Mouse (Mus musculus): ENCODE measurements at regions not wholly inside any gene's neighbourhood (a gene's known extent, or its start where the extent isn't known, plus 50 kb on each side); places are given as distances from the start of the nearest gene placed in this dataset.

GRCm38 (mm10) chr13:51957101-51957500, 110.6 kb downstream of the Gadd45g start:
- no peak for TF ChIP-seq POLR2A (IDR thresholded peaks at IDR 0.05; ENCODE audit: borderline replicate concordance, extremely low read depth, insufficient read depth, insufficient read length)
- H3K27ac ChIP-seq (replicated peaks; ENCODE audit: low read depth, low read length) = no peak overlapping the region
- DNase-seq (ENCODE audit: low spot score) = no peak
- no peak overlapping the region for H3K4me2 ChIP-seq (replicated peaks; ENCODE audit: low read depth, low read length, severe bottlenecking)
- no peak for ATAC-seq (ENCODE audit: low FRiP score, low read depth)
- H3K4me1 ChIP-seq (ENCODE audit: control insufficient read depth, insufficient read depth, low read length) = peaks cover 21% of the 10 kb centered on the region
- no peak overlapping the region for H3K9ac ChIP-seq (ENCODE audit: low read depth, low read length, severe bottlenecking)
- H3K4me3 ChIP-seq (replicated peaks; ENCODE audit: low read length) = no peak overlapping the region
- no peaks in the 10 kb centered on the region for H3K9me3 ChIP-seq (ENCODE audit: control insufficient read depth, low read length)
- H3K36me3 ChIP-seq (ENCODE audit: control insufficient read depth, insufficient read depth, low read length) = no peaks in the 10 kb centered on the region
- H3K27me3 ChIP-seq (ENCODE audit: control insufficient read depth, insufficient read depth, low read length) = no peaks in the 10 kb centered on the region
- 52% methylated on average over 8 of the region's 8 CpGs for WGBS

GRCm38 (mm10) chr13:51959591-51959990, 113.1 kb downstream of the Gadd45g start:
- H3K9ac ChIP-seq (ENCODE audit: low read depth, low read length, severe bottlenecking) = no peak overlapping the region
- H3K36me3 ChIP-seq (ENCODE audit: control insufficient read depth, insufficient read depth, low read length) = no peaks in the 10 kb centered on the region
- H3K4me3 ChIP-seq (replicated peaks; ENCODE audit: low read length) = no peak overlapping the region
- H3K27me3 ChIP-seq (ENCODE audit: control insufficient read depth, insufficient read depth, low read length) = no peaks in the 10 kb centered on the region
- no peak for DNase-seq (ENCODE audit: low spot score)
- H3K4me1 ChIP-seq (ENCODE audit: control insufficient read depth, insufficient read depth, low read length) = peaks cover 7% of the 10 kb centered on the region
- no peak for TF ChIP-seq POLR2A (IDR thresholded peaks at IDR 0.05; ENCODE audit: borderline replicate concordance, extremely low read depth, insufficient read depth, insufficient read length)
- no peaks in the 10 kb centered on the region for H3K9me3 ChIP-seq (ENCODE audit: control insufficient read depth, low read length)
- no peak for ATAC-seq (ENCODE audit: low FRiP score, low read depth)
- 79% methylated on average over 8 of the region's 8 CpGs for WGBS
- no peak overlapping the region for H3K27ac ChIP-seq (replicated peaks; ENCODE audit: low read depth, low read length)
- H3K4me2 ChIP-seq (replicated peaks; ENCODE audit: low read depth, low read length, severe bottlenecking) = no peak overlapping the region

- Histone ChIP-seq H3K9ac (ENCODE audit: low read depth, low read length, severe bottlenecking) (no peak overlapping the region), H3K36me3 (ENCODE audit: control insufficient read depth, insufficient read depth, low read length) (no peaks in the 10 kb centered on the region), H3K4me2 (replicated peaks; ENCODE audit: low read depth, low read length, severe bottlenecking) (no peak overlapping the region), H3K27me3 (ENCODE audit: control insufficient read depth, insufficient read depth, low read length) (no peaks in the 10 kb centered on the region), H3K4me1 (ENCODE audit: control insufficient read depth, insufficient read depth, low read length) (peaks cover 9% of the 10 kb centered on the region), H3K4me3 (replicated peaks; ENCODE audit: low read length) (no peak overlapping the region), H3K27ac (replicated peaks; ENCODE audit: low read depth, low read length) (no peak overlapping the region), H3K9me3 (ENCODE audit: control insufficient read depth, low read length) (no peaks in the 10 kb centered on the region)
- DNase-seq (ENCODE audit: low spot score) (no peak), ATAC-seq (ENCODE audit: low FRiP score, low read depth) (no peak)
- TF ChIP-seq POLR2A (IDR thresholded peaks at IDR 0.05; ENCODE audit: borderline replicate concordance, extremely low read depth, insufficient read depth, insufficient read length) = no peak
- 75% methylated on average over 4 of the region's 4 CpGs for WGBS
Observed at GRCm38 (mm10) chr13:51960262-51960661, 113.8 kb downstream of the Gadd45g start.

GRCm38 (mm10) chr13:51962191-51962611, 115.7 kb downstream of the Gadd45g start:
- peaks cover 9% of the 10 kb centered on the region for H3K4me1 ChIP-seq (ENCODE audit: control insufficient read depth, insufficient read depth, low read length)
- H3K27ac ChIP-seq (replicated peaks; ENCODE audit: low read depth, low read length) = no peak overlapping the region
- no peaks in the 10 kb centered on the region for H3K9me3 ChIP-seq (ENCODE audit: control insufficient read depth, low read length)
- H3K36me3 ChIP-seq (ENCODE audit: control insufficient read depth, insufficient read depth, low read length) = no peaks in the 10 kb centered on the region
- DNase-seq (ENCODE audit: low spot score) (no peak), ATAC-seq (ENCODE audit: low FRiP score, low read depth) (no peak)
- H3K27me3 ChIP-seq (ENCODE audit: control insufficient read depth, insufficient read depth, low read length) = no peaks in the 10 kb centered on the region
- TF ChIP-seq POLR2A (IDR thresholded peaks at IDR 0.05; ENCODE audit: borderline replicate concordance, extremely low read depth, insufficient read depth, insufficient read length) = no peak
- H3K4me3 ChIP-seq (replicated peaks; ENCODE audit: low read length) = no peak overlapping the region
- no peak overlapping the region for H3K9ac ChIP-seq (ENCODE audit: low read depth, low read length, severe bottlenecking)
- 72% methylated on average over 8 of the region's 8 CpGs for WGBS
- H3K4me2 ChIP-seq (replicated peaks; ENCODE audit: low read depth, low read length, severe bottlenecking) = no peak overlapping the region

- DNase-seq (ENCODE audit: low spot score) = no peak
- Histone ChIP-seq H3K4me3 (replicated peaks; ENCODE audit: low read length) (no peak overlapping the region), H3K36me3 (ENCODE audit: control insufficient read depth, insufficient read depth, low read length) (no peaks in the 10 kb centered on the region), H3K27me3 (ENCODE audit: control insufficient read depth, insufficient read depth, low read length) (no peaks in the 10 kb centered on the region), H3K9me3 (ENCODE audit: control insufficient read depth, low read length) (no peaks in the 10 kb centered on the region), H3K4me2 (replicated peaks; ENCODE audit: low read depth, low read length, severe bottlenecking) (no peak overlapping the region), H3K27ac (replicated peaks; ENCODE audit: low read depth, low read length) (no peak overlapping the region), H3K4me1 (ENCODE audit: control insufficient read depth, insufficient read depth, low read length) (peaks cover 9% of the 10 kb centered on the region), H3K9ac (ENCODE audit: low read depth, low read length, severe bottlenecking) (no peak overlapping the region)
- WGBS = 39% methylated on average over 5 of the region's 5 CpGs
- TF ChIP-seq POLR2A (IDR thresholded peaks at IDR 0.05; ENCODE audit: borderline replicate concordance, extremely low read depth, insufficient read depth, insufficient read length) = no peak
- ATAC-seq (ENCODE audit: low FRiP score, low read depth) = no peak; the same call in 1 of the 2 replicates
Observed at GRCm38 (mm10) chr13:51962676-51963075, 116.2 kb downstream of the Gadd45g start.

- WGBS = 61% methylated on average over 6 of the region's 6 CpGs
- Histone ChIP-seq H3K36me3 (ENCODE audit: control insufficient read depth, insufficient read depth, low read length) (no peaks in the 10 kb centered on the region), H3K4me2 (replicated peaks; ENCODE audit: low read depth, low read length, severe bottlenecking) (no peak overlapping the region), H3K27ac (replicated peaks; ENCODE audit: low read depth, low read length) (no peak overlapping the region), H3K4me3 (replicated peaks; ENCODE audit: low read length) (no peak overlapping the region), H3K9me3 (ENCODE audit: control insufficient read depth, low read length) (no peaks in the 10 kb centered on the region), H3K27me3 (ENCODE audit: control insufficient read depth, insufficient read depth, low read length) (no peaks in the 10 kb centered on the region), H3K9ac (ENCODE audit: low read depth, low read length, severe bottlenecking) (no peak overlapping the region), H3K4me1 (ENCODE audit: control insufficient read depth, insufficient read depth, low read length) (peaks cover 9% of the 10 kb centered on the region)
- no peak for DNase-seq (ENCODE audit: low spot score)
- no peak for TF ChIP-seq POLR2A (IDR thresholded peaks at IDR 0.05; ENCODE audit: borderline replicate concordance, extremely low read depth, insufficient read depth, insufficient read length)
- ATAC-seq (ENCODE audit: low FRiP score, low read depth) = no peak
Observed at GRCm38 (mm10) chr13:51963966-51964365, 117.5 kb downstream of the Gadd45g start.

Data from limb, embryonic 14.5 days (tissue).